Mouse (Mus musculus): ENCODE results near the gene Tram2. TPM values are rescaled to one million over a fixed set of nuclear protein-coding genes. Genes with fewer than 3 reads are reported as not detected.

Gene Tram2
- polyA plus RNA-seq, 1 experiment: 3.4 TPM

DNA sequence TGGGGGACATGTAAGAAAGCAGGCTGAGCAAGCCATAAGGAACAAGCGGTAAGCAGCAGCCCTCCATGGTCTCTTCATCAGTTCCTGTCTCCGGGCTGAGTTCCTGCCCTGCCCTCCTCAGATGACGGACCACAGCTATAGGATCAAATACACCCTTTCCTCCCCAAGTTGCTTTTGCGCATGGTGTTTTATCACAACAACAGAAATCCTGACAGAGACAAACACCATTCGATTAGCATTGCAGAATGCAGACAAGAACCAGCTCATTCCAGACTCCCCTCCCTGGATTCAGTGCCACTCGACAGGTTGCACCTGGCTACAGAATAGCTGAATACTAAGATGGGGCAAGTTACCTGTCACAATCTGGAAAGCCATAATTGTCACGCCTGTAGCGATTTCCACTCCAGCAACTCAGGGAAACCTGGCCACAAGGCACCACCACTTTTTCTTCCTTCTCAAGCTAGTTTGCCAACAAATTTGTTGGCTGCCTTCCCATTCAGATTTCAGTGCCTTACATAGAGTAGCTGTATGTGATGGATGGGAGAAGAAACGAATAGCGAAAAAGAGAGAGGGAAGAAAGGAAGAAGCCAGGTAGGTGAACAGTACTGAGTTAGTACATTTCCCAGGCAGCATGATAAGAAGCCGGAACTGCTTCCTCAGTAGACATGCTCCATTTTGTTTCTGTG lies 11.3 kb downstream of the Tram2 start:
- Histone ChIP-seq H3K79me2 (ENCODE audit: control insufficient read depth, insufficient read depth) (no peaks in the 10 kb centered on the region), H3K4me3 (ENCODE audit: insufficient read depth, poor library complexity, severe bottlenecking) (no peak overlapping the region), H3K27me3 (ENCODE audit: control insufficient read depth, insufficient read depth, insufficient read length) (no peaks in the 10 kb centered on the region), H3K36me3 (ENCODE audit: control insufficient read depth, insufficient read depth) (peaks cover 6% of the 10 kb centered on the region), H3K79me3 (ENCODE audit: low read depth) (peaks cover 1% of the 10 kb centered on the region), H3ac (ENCODE audit: control insufficient read depth, insufficient read length, low read depth) (no peak overlapping the region)
- TF ChIP-seq CEBPB (IDR thresholded peaks at IDR 0.05; ENCODE audit: low read depth) (no peak), USF1 (IDR thresholded peaks at IDR 0.05; ENCODE audit: low read depth) (no peak), FOSL1 (IDR thresholded peaks at IDR 0.05; ENCODE audit: insufficient read depth, low read length, poor library complexity, severe bottlenecking) (no peak), CTCF (IDR thresholded peaks at IDR 0.05; ENCODE audit: control insufficient read depth, insufficient read depth, insufficient read length) (no peak), MAX (IDR thresholded peaks at IDR 0.05) (no peak), MYOG (IDR thresholded peaks at IDR 0.05; ENCODE audit: control insufficient read depth, extremely low read depth, insufficient read length) (no peak), MYOD1 (IDR thresholded peaks at IDR 0.05; ENCODE audit: control insufficient read depth, insufficient read length, low read depth) (no peak)

DNA sequence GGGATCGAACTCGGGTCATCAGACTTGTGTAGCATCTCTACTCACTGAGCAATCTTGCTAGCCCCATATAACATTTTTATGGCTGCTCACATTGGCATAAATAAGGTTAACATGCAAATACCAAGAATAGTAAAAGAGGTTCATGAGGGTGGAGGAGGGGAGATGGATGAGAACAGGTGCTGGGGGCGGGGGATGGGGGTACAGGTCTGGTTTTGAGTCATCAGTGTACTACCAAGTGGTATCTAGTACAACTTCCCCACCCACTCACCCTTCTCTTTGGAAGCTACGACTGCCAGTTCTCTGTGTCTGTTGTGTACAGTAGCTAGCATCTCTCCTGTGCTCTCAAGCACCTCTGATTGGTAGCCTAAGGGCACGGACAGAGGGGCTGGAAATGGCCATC lies 14.9 kb downstream of the Tram2 start:
- no peak overlapping the region for H3K4me3 ChIP-seq (ENCODE audit: insufficient read depth, poor library complexity, severe bottlenecking)
- H3K79me2 ChIP-seq (ENCODE audit: control insufficient read depth, insufficient read depth): no peaks in the 10 kb centered on the region
- TF ChIP-seq MAX (IDR thresholded peaks at IDR 0.05) (no peak), CEBPB (IDR thresholded peaks at IDR 0.05; ENCODE audit: low read depth) (no peak), FOSL1 (IDR thresholded peaks at IDR 0.05; ENCODE audit: insufficient read depth, low read length, poor library complexity, severe bottlenecking) (no peak), MYOD1 (IDR thresholded peaks at IDR 0.05; ENCODE audit: control insufficient read depth, insufficient read length, low read depth) (no peak), USF1 (IDR thresholded peaks at IDR 0.05; ENCODE audit: low read depth) (no peak), MYOG (IDR thresholded peaks at IDR 0.05; ENCODE audit: control insufficient read depth, extremely low read depth, insufficient read length) (no peak), CTCF (IDR thresholded peaks at IDR 0.05; ENCODE audit: control insufficient read depth, insufficient read depth, insufficient read length) (no peak)
- H3K27me3 ChIP-seq (ENCODE audit: control insufficient read depth, insufficient read depth, insufficient read length): no peaks in the 10 kb centered on the region
- H3ac ChIP-seq (ENCODE audit: control insufficient read depth, insufficient read length, low read depth): no peak overlapping the region
- H3K79me3 ChIP-seq (ENCODE audit: low read depth): no peaks in the 10 kb centered on the region
- peaks cover 6% of the 10 kb centered on the region for H3K36me3 ChIP-seq (ENCODE audit: control insufficient read depth, insufficient read depth)

DNA sequence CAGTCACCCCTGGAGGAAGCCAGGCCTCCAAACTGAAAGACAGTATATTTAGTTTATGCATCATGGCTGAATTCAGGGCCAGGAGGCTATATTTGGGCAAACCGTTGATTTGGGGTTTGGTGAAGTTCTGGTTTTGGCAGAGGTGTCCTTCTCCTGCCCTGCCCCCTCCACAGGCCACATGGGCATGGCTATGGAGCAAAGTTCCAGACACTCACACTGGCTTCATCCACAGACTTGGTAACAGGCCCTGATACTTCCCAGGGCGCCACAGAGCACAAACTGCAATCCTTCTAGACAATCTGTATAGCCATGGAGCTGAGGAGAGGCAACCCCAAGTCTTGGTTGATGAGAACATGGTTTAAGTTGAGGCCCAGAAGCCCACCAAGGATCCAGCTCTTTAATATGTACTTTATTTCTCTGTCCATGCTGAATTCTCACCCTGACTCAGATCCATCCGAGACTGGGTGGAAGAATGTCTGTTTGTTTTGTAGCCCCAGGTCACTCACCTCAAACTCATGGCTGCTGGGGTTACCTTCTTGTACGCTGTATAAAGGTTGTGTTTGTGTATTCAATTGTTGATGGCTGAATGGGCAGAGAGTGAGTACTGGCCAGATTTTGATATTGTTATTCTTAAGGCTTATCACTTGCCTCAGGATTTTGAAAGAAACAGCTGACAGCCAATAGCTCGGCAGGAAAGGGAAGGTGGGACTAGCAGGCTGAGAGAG lies 19.5 kb downstream of the Tram2 start:
- TF ChIP-seq MYOG (IDR thresholded peaks at IDR 0.05; ENCODE audit: control insufficient read depth, extremely low read depth, insufficient read length) (no peak), USF1 (IDR thresholded peaks at IDR 0.05; ENCODE audit: low read depth) (no peak), MYOD1 (IDR thresholded peaks at IDR 0.05; ENCODE audit: control insufficient read depth, insufficient read length, low read depth) (no peak), MAX (IDR thresholded peaks at IDR 0.05) (no peak), FOSL1 (IDR thresholded peaks at IDR 0.05; ENCODE audit: insufficient read depth, low read length, poor library complexity, severe bottlenecking) (no peak), CTCF (IDR thresholded peaks at IDR 0.05; ENCODE audit: control insufficient read depth, insufficient read depth, insufficient read length) (no peak), CEBPB (IDR thresholded peaks at IDR 0.05; ENCODE audit: low read depth) (no peak)

DNA sequence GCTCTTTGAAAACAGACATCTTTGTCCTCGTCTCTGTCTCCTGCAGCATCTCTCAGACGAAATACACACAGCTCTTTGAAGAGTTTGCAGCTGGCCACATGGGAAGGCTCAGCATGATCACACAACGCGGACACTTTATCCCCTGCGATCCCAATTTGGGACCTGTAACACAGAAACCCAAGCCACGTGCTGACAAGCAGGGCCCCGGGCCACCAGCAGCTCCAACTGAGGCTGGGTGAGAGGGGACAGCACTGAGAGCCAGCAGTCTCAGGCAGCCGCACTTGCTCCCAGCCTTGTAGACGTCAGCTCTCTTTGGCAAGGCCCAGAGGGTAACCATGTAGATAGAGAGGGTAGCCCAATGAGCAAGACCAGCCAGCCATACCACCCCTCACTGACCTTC lies 26.0 kb downstream of the Tram2 start:
- Histone ChIP-seq H3K27me3 (ENCODE audit: control insufficient read depth, insufficient read depth, insufficient read length) (no peaks in the 10 kb centered on the region), H3K79me2 (ENCODE audit: control insufficient read depth, insufficient read depth) (no peaks in the 10 kb centered on the region), H3K79me3 (ENCODE audit: low read depth) (no peaks in the 10 kb centered on the region), H3K36me3 (ENCODE audit: control insufficient read depth, insufficient read depth) (no peaks in the 10 kb centered on the region), H3ac (ENCODE audit: control insufficient read depth, insufficient read length, low read depth) (no peak overlapping the region), H3K4me3 (ENCODE audit: insufficient read depth, poor library complexity, severe bottlenecking) (no peak overlapping the region)
- no peak for TF ChIP-seq CTCF (IDR thresholded peaks at IDR 0.05; ENCODE audit: control insufficient read depth, insufficient read depth, insufficient read length)
- TF ChIP-seq FOSL1 (IDR thresholded peaks at IDR 0.05; ENCODE audit: insufficient read depth, low read length, poor library complexity, severe bottlenecking): no peak

More for the DNA sequence above, 19.5 kb downstream of the Tram2 start:
- Histone ChIP-seq H3K27me3 (ENCODE audit: control insufficient read depth, insufficient read depth, insufficient read length) (no peaks in the 10 kb centered on the region), H3K4me3 (ENCODE audit: insufficient read depth, poor library complexity, severe bottlenecking) (no peak overlapping the region), H3K36me3 (ENCODE audit: control insufficient read depth, insufficient read depth) (peaks cover under 1% of the 10 kb centered on the region), H3K79me2 (ENCODE audit: control insufficient read depth, insufficient read depth) (no peaks in the 10 kb centered on the region), H3ac (ENCODE audit: control insufficient read depth, insufficient read length, low read depth) (no peak overlapping the region), H3K79me3 (ENCODE audit: low read depth) (no peaks in the 10 kb centered on the region)

DNA sequence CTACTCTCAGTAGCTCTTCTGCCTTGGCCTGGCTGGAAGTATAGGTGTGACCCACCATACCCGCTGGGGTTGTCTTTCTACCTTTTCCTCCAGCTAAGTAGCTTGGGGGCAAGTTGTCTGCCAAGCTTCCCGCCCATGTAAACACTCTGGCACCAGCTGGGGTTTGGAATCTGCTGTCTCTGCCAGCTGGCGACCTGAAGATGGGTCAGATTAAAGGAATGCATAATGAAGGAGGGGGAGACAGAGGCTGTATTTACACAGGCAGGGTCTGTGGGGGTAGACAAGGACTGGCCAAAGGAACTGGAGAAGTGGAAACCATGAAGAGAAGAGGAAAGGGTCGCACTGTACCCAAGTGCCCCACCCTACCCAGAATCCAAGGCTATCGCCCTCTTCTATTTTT lies 26.4 kb downstream of the Tram2 start:
- no peaks in the 10 kb centered on the region for H3K27me3 ChIP-seq (ENCODE audit: control insufficient read depth, insufficient read depth, insufficient read length)
- H3K79me3 ChIP-seq (ENCODE audit: low read depth): no peaks in the 10 kb centered on the region
- TF ChIP-seq MYOG (IDR thresholded peaks at IDR 0.05; ENCODE audit: control insufficient read depth, extremely low read depth, insufficient read length) (no peak), CEBPB (IDR thresholded peaks at IDR 0.05; ENCODE audit: low read depth) (no peak), FOSL1 (IDR thresholded peaks at IDR 0.05; ENCODE audit: insufficient read depth, low read length, poor library complexity, severe bottlenecking) (no peak), CTCF (IDR thresholded peaks at IDR 0.05; ENCODE audit: control insufficient read depth, insufficient read depth, insufficient read length) (no peak), MYOD1 (IDR thresholded peaks at IDR 0.05; ENCODE audit: control insufficient read depth, insufficient read length, low read depth) (peak; percentile 2), MAX (IDR thresholded peaks at IDR 0.05) (no peak)
- no peaks in the 10 kb centered on the region for H3K79me2 ChIP-seq (ENCODE audit: control insufficient read depth, insufficient read depth)
- no peak overlapping the region for H3K4me3 ChIP-seq (ENCODE audit: insufficient read depth, poor library complexity, severe bottlenecking)
- H3K36me3 ChIP-seq (ENCODE audit: control insufficient read depth, insufficient read depth): no peaks in the 10 kb centered on the region
- no peak overlapping the region for H3ac ChIP-seq (ENCODE audit: control insufficient read depth, insufficient read length, low read depth)

All from C2C12 (cell line).